Mouse (Mus musculus): Measurements from ENCODE around the gene Pnp2. TPM values are rescaled to one million over a fixed set of nuclear protein-coding genes. Genes with fewer than 3 reads are reported as not detected.

The Pnp2 gene
- polyA plus RNA-seq, 1 experiment = 0.29 TPM

DNA sequence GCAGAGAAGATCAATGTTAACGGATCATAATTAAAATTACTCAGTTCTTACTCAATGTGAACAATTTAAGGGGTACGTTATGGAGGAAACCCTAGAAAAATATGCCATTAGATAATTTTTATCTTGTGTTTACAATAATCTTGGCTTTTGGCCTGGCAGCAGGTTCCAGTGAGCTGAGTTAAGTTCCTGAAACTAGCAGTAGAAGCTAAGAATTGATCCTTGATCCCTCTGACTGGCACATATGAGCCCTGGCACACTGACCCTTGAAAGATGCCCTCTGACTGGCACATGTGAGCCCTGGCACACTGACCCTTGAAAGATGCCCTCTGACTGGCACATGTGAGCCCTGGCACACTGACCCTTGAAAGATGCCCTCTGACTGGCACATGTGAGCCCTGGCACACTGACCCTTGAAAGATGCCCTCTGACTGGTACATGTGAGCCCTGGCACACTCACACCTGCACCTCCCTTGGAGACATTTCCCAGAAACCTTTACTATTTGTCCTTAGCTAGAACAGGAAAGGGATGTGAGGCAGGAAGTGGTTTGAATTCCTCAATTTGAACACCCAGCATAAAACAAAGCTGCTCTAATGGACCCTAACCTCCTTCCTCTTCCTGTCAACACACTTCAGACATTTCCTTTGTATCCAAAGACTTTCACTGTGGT is 42.3 kb downstream of the Pnp2 start:
- no peak overlapping the region for H3ac ChIP-seq (ENCODE audit: control insufficient read depth, insufficient read length, low read depth)
- H3K36me3 ChIP-seq (ENCODE audit: control insufficient read depth, insufficient read depth) = no peaks in the 10 kb centered on the region
- no peak for TF ChIP-seq CTCF (IDR thresholded peaks at IDR 0.05; ENCODE audit: control insufficient read depth, insufficient read depth, insufficient read length)
- TF ChIP-seq USF1 (IDR thresholded peaks at IDR 0.05; ENCODE audit: low read depth) = no peak
- TF ChIP-seq MYOD1 (IDR thresholded peaks at IDR 0.05; ENCODE audit: control insufficient read depth, insufficient read length, low read depth) = no peak
- no peak for TF ChIP-seq MYOG (IDR thresholded peaks at IDR 0.05; ENCODE audit: control insufficient read depth, extremely low read depth, insufficient read length)
- no peak for TF ChIP-seq CEBPB (IDR thresholded peaks at IDR 0.05; ENCODE audit: low read depth)
- no peak for TF ChIP-seq MAX (IDR thresholded peaks at IDR 0.05)
- no peak for TF ChIP-seq FOSL1 (IDR thresholded peaks at IDR 0.05; ENCODE audit: insufficient read depth, low read length, poor library complexity, severe bottlenecking)
- H3K27me3 ChIP-seq (ENCODE audit: control insufficient read depth, insufficient read depth, insufficient read length) = no peaks in the 10 kb centered on the region
- H3K4me3 ChIP-seq (ENCODE audit: insufficient read depth, poor library complexity, severe bottlenecking) = no peak overlapping the region
- no peaks in the 10 kb centered on the region for H3K79me3 ChIP-seq (ENCODE audit: low read depth)
- H3K79me2 ChIP-seq (ENCODE audit: control insufficient read depth, insufficient read depth) = no peaks in the 10 kb centered on the region

GRCm38 (mm10) chr14:51007152-51007801 is 51.5 kb downstream of the Pnp2 start, which contains the start of gene Rnase10:
Gene Rnase10 (plus strand): TSS chr14:51007751.
- Histone ChIP-seq H3K4me3 (ENCODE audit: insufficient read depth, poor library complexity, severe bottlenecking) (no peak within 1 kb of the TSS), H3ac (ENCODE audit: control insufficient read depth, insufficient read length, low read depth) (no peak within 1 kb of the TSS), H3K27me3 (ENCODE audit: control insufficient read depth, insufficient read depth, insufficient read length) (no peaks in the 10 kb centered on the region), H3K79me3 (ENCODE audit: low read depth) (no peaks in the 10 kb centered on the region), H3K79me2 (ENCODE audit: control insufficient read depth, insufficient read depth) (no peaks in the 10 kb centered on the region), H3K36me3 (ENCODE audit: control insufficient read depth, insufficient read depth) (no peaks in the 10 kb centered on the region)
- TF ChIP-seq MYOG (IDR thresholded peaks at IDR 0.05; ENCODE audit: control insufficient read depth, extremely low read depth, insufficient read length) = no peak
- no peak for TF ChIP-seq MYOD1 (IDR thresholded peaks at IDR 0.05; ENCODE audit: control insufficient read depth, insufficient read length, low read depth)
- TF ChIP-seq USF1 (IDR thresholded peaks at IDR 0.05; ENCODE audit: low read depth) = no peak
- no peak for TF ChIP-seq FOSL1 (IDR thresholded peaks at IDR 0.05; ENCODE audit: insufficient read depth, low read length, poor library complexity, severe bottlenecking)
- no peak for TF ChIP-seq MAX (IDR thresholded peaks at IDR 0.05)
- TF ChIP-seq CTCF (IDR thresholded peaks at IDR 0.05; ENCODE audit: control insufficient read depth, insufficient read depth, insufficient read length) = no peak
- no peak for TF ChIP-seq CEBPB (IDR thresholded peaks at IDR 0.05; ENCODE audit: low read depth)

DNA sequence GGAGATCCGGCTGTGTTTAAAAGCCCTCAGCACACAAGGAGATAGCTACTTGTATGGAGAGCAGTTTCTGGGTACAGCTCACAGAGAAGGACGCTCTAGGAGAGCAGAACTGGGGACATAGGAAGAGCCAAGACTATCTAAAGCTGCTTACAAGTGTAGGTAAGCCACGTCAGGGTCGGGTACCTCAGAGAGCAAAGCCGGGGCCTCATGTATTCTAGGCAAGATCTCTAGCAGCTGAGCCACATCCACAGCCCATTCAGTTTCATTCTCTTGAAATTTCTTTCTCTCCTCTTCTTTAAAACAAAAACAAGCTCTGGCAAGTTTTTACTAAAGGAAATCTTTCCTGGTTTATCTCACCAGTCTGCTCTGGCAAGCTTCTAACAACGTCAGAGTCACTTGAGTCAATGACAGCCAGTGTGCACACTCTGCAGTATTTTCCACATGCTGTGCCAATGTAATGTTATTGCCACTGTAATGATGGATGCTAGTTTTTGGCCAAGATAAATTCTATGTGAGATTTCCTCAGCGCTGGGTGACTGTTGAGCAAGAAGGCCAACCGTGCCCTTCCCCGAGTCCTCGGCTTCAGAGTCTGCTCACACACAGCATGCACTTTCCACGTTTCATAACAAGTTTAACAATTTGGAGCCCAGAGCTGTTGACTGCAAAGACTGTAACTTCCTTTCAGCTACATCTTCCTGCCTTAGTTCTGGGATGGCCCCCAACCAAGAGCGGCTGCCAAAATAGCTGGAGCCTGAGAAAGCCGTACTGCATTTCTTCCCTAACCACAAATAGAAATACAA is 52.3 kb downstream of the Pnp2 start:
- no peaks in the 10 kb centered on the region for H3K79me3 ChIP-seq (ENCODE audit: low read depth)
- TF ChIP-seq USF1 (IDR thresholded peaks at IDR 0.05; ENCODE audit: low read depth) (no peak), CTCF (IDR thresholded peaks at IDR 0.05; ENCODE audit: control insufficient read depth, insufficient read depth, insufficient read length) (no peak), MYOD1 (IDR thresholded peaks at IDR 0.05; ENCODE audit: control insufficient read depth, insufficient read length, low read depth) (no peak), MYOG (IDR thresholded peaks at IDR 0.05; ENCODE audit: control insufficient read depth, extremely low read depth, insufficient read length) (no peak), MAX (IDR thresholded peaks at IDR 0.05) (no peak), FOSL1 (IDR thresholded peaks at IDR 0.05; ENCODE audit: insufficient read depth, low read length, poor library complexity, severe bottlenecking) (no peak), CEBPB (IDR thresholded peaks at IDR 0.05; ENCODE audit: low read depth) (no peak)
- H3K79me2 ChIP-seq (ENCODE audit: control insufficient read depth, insufficient read depth) = no peaks in the 10 kb centered on the region
- H3K4me3 ChIP-seq (ENCODE audit: insufficient read depth, poor library complexity, severe bottlenecking) = no peak overlapping the region
- no peaks in the 10 kb centered on the region for H3K36me3 ChIP-seq (ENCODE audit: control insufficient read depth, insufficient read depth)
- H3ac ChIP-seq (ENCODE audit: control insufficient read depth, insufficient read length, low read depth) = no peak overlapping the region
- no peaks in the 10 kb centered on the region for H3K27me3 ChIP-seq (ENCODE audit: control insufficient read depth, insufficient read depth, insufficient read length)

GRCm38 (mm10) chr14:51008781-51009180 is 53.0 kb downstream of the Pnp2 start:
- TF ChIP-seq CEBPB (IDR thresholded peaks at IDR 0.05; ENCODE audit: low read depth) (no peak), MYOD1 (IDR thresholded peaks at IDR 0.05; ENCODE audit: control insufficient read depth, insufficient read length, low read depth) (no peak)
- H3ac ChIP-seq (ENCODE audit: control insufficient read depth, insufficient read length, low read depth) = no peak overlapping the region

GRCm38 (mm10) chr14:51009572-51009971 is 53.8 kb downstream of the Pnp2 start:
- no peaks in the 10 kb centered on the region for H3K27me3 ChIP-seq (ENCODE audit: control insufficient read depth, insufficient read depth, insufficient read length)
- TF ChIP-seq USF1 (IDR thresholded peaks at IDR 0.05; ENCODE audit: low read depth) = no peak
- TF ChIP-seq FOSL1 (IDR thresholded peaks at IDR 0.05; ENCODE audit: insufficient read depth, low read length, poor library complexity, severe bottlenecking) = no peak
- TF ChIP-seq CTCF (IDR thresholded peaks at IDR 0.05; ENCODE audit: control insufficient read depth, insufficient read depth, insufficient read length) = no peak
- no peak for TF ChIP-seq MAX (IDR thresholded peaks at IDR 0.05)
- TF ChIP-seq MYOD1 (IDR thresholded peaks at IDR 0.05; ENCODE audit: control insufficient read depth, insufficient read length, low read depth) = no peak
- no peak for TF ChIP-seq CEBPB (IDR thresholded peaks at IDR 0.05; ENCODE audit: low read depth)

More at GRCm38 (mm10) chr14:51008781-51009180, 53.0 kb downstream of the Pnp2 start:
- H3K79me3 ChIP-seq (ENCODE audit: low read depth) = no peaks in the 10 kb centered on the region
- no peaks in the 10 kb centered on the region for H3K36me3 ChIP-seq (ENCODE audit: control insufficient read depth, insufficient read depth)
- no peaks in the 10 kb centered on the region for H3K27me3 ChIP-seq (ENCODE audit: control insufficient read depth, insufficient read depth, insufficient read length)
- H3K79me2 ChIP-seq (ENCODE audit: control insufficient read depth, insufficient read depth) = no peaks in the 10 kb centered on the region
- no peak overlapping the region for H3K4me3 ChIP-seq (ENCODE audit: insufficient read depth, poor library complexity, severe bottlenecking)

More at GRCm38 (mm10) chr14:51009572-51009971, 53.8 kb downstream of the Pnp2 start:
- Histone ChIP-seq H3K79me2 (ENCODE audit: control insufficient read depth, insufficient read depth) (no peaks in the 10 kb centered on the region), H3K79me3 (ENCODE audit: low read depth) (no peaks in the 10 kb centered on the region), H3K36me3 (ENCODE audit: control insufficient read depth, insufficient read depth) (no peaks in the 10 kb centered on the region), H3ac (ENCODE audit: control insufficient read depth, insufficient read length, low read depth) (no peak overlapping the region), H3K4me3 (ENCODE audit: insufficient read depth, poor library complexity, severe bottlenecking) (no peak overlapping the region)

Other genes starting within 250 kb of the Pnp2 start
- not detected for gene Olfr748, start 248.6 kb upstream of the Pnp2 start, polyA plus RNA-seq (2012; fragmentation: generic; extraction: Trizol)
- gene Olfr749, start 210.9 kb upstream of the Pnp2 start, polyA plus RNA-seq (2012; fragmentation: generic; extraction: Trizol) = not detected
- 19.7 TPM for gene Ttc5, start 170.5 kb upstream of the Pnp2 start, polyA plus RNA-seq (2012; fragmentation: generic; extraction: Trizol)
- 1.6 TPM for gene Ccnb1ip1, start 148.3 kb upstream of the Pnp2 start, polyA plus RNA-seq (2012; fragmentation: generic; extraction: Trizol)
- gene Parp2, start 148.2 kb upstream of the Pnp2 start, polyA plus RNA-seq (2012; fragmentation: generic; extraction: Trizol) = 18.2 TPM
- gene Tep1, start 85.4 kb upstream of the Pnp2 start, polyA plus RNA-seq (2012; fragmentation: generic; extraction: Trizol) = 9.9 TPM
- gene Klhl33, start 58.5 kb upstream of the Pnp2 start, polyA plus RNA-seq (2012; fragmentation: generic; extraction: Trizol) = 0.26 TPM
- gene Osgep, start 31.1 kb upstream of the Pnp2 start, polyA plus RNA-seq (2012; fragmentation: generic; extraction: Trizol) = 54.5 TPM
- 289 TPM for gene Apex1, start 31.0 kb upstream of the Pnp2 start, polyA plus RNA-seq (2012; fragmentation: generic; extraction: Trizol)
- gene Pip4p1, start 25.1 kb upstream of the Pnp2 start, polyA plus RNA-seq (2012; fragmentation: generic; extraction: Trizol) = 93.6 TPM
- gene Pnp, start 24.9 kb upstream of the Pnp2 start, polyA plus RNA-seq (2012; fragmentation: generic; extraction: Trizol) = 67.0 TPM
- gene Gm49342, start 11.5 kb upstream of the Pnp2 start, polyA plus RNA-seq (2012; fragmentation: generic; extraction: Trizol) = 27.3 TPM
- gene Rnase10, start 51.8 kb downstream of the Pnp2 start, polyA plus RNA-seq (2012; fragmentation: generic; extraction: Trizol) = 0.19 TPM
- gene Rnase9, start 85.9 kb downstream of the Pnp2 start, polyA plus RNA-seq (2012; fragmentation: generic; extraction: Trizol) = not detected
- not detected for gene Rnase11, start 94.2 kb downstream of the Pnp2 start, polyA plus RNA-seq (2012; fragmentation: generic; extraction: Trizol)
- not detected for gene Rnase12, start 101.7 kb downstream of the Pnp2 start, polyA plus RNA-seq (2012; fragmentation: generic; extraction: Trizol)
- not detected for gene Olfr750, start 118.4 kb downstream of the Pnp2 start, polyA plus RNA-seq (2012; fragmentation: generic; extraction: Trizol)
- gene Rnase4, start 135.1 kb downstream of the Pnp2 start, polyA plus RNA-seq (2012; fragmentation: generic; extraction: Trizol) = 14.5 TPM
- gene Ang, start 135.2 kb downstream of the Pnp2 start, polyA plus RNA-seq (2012; fragmentation: generic; extraction: Trizol) = 0.92 TPM
- gene Eddm3b, start 158.4 kb downstream of the Pnp2 start, polyA plus RNA-seq (2012; fragmentation: generic; extraction: Trizol) = not detected
- not detected for gene Rnase6, start 167.9 kb downstream of the Pnp2 start, polyA plus RNA-seq (2012; fragmentation: generic; extraction: Trizol)
- gene Rnase1, start 190.8 kb downstream of the Pnp2 start, polyA plus RNA-seq (2012; fragmentation: generic; extraction: Trizol) = not detected
- gene Rnase2b, start 206.3 kb downstream of the Pnp2 start, polyA plus RNA-seq (2012; fragmentation: generic; extraction: Trizol) = not detected
- 1.7 TPM for gene Ang2, start 243.2 kb downstream of the Pnp2 start, polyA plus RNA-seq (2012; fragmentation: generic; extraction: Trizol)
- not detected for gene Ear14, start 247.4 kb downstream of the Pnp2 start, polyA plus RNA-seq (2012; fragmentation: generic; extraction: Trizol)